Mouse (Mus musculus): ENCODE measurements around the gene Metrnl.

The Metrnl gene

GRCm38 (mm10) chr11:121738616-121739015 is 37.3 kb downstream of the Metrnl start:
- DNase-seq, result no peak

GRCm38 (mm10) chr11:121740906-121741305 is 39.6 kb downstream of the Metrnl start:
- DNase-seq, result peak; percentile 61 to 69

GRCm38 (mm10) chr11:121741433-121741832 is 40.1 kb downstream of the Metrnl start:
- peak; percentile 65 to 66 for DNase-seq

- DNase-seq, result no peak
These were observed 41.8 kb downstream of the Metrnl start for GRCm38 (mm10) chr11:121743113-121743512.

GRCm38 (mm10) chr11:121743915-121744628 is 42.7 kb downstream of the Metrnl start:
- DNase-seq, result peak in 1 of 2 experiments; percentile 28

- DNase-seq, result no peak
These were observed 45.7 kb downstream of the Metrnl start for GRCm38 (mm10) chr11:121746941-121747494.

- peak in 1 of 2 experiments; percentile 29 for DNase-seq
These were observed 46.8 kb downstream of the Metrnl start for GRCm38 (mm10) chr11:121748003-121748684.
